Mouse (Mus musculus) neutrophil, adult 5-6 weeks (primary cell): ENCODE data around the gene Pcyt1a. TPM values are rescaled to one million over a fixed set of nuclear protein-coding genes. Genes with fewer than 3 reads are reported as not detected.

Experiments used
- ATAC-seq: fragments of 151-379, 151-347 bp; 2 replicates; pipeline ENCODE4 v1.8.0; 2017; ENCODE audit warnings: mild to moderate bottlenecking, moderate TSS enrichment; ENCODE audit not compliant: insufficient number of reproducible peaks, poor library complexity, low FRiP score, severe bottlenecking; ENCODE audit errors: extremely low read depth
- total RNA-seq: library from RNA; stranded (forward); fragments of 200-1000 nt; gene quantifications from 2 replicates; pipeline ENCODE4 v1.2.3, GENCODE M21; 2017

Pcyt1a gene
- total RNA-seq, 1 experiment from 2014 or later = 65.5 TPM

DNA sequence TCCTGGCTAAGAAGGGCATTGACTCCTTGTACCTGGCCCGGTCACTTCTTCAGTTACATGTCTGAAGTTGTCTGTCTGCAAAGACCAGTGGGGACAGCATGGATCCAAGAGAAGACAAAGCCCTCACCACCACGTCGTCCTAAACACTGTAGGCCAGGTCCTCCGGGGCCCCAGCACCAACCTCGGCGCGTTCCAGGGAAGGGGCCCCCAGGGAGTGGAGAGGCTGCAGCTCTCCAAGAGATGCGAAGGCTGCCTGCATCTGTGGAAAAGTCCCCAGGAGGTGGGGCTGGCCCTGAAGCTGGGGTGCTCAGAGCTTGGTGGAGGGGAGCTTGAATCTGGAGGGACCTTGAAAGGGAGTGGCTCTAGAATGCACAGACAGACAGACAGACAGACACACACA lies 75.6 kb downstream of the Pcyt1a start:
- ATAC-seq = no peak

DNA sequence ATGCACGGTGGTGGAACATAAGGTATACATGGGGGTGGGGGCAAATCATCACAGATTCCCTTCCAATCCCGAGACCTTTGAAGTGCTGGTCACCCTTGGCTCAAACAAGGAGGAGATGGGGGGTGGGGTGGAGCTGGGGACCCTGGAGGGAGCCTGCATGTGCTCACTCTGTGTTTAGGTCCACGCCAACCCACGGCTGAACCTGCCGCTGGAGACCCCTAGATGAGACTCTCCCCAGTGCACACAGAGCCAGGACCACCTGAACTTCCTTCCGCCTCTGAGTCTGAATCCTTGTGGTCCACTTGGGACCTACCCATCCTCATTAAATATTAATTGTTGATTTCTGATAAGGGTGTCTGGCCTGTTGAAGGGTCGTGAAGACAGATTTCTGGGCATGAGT lies 76.1 kb downstream of the Pcyt1a start:
- no peak for ATAC-seq

DNA sequence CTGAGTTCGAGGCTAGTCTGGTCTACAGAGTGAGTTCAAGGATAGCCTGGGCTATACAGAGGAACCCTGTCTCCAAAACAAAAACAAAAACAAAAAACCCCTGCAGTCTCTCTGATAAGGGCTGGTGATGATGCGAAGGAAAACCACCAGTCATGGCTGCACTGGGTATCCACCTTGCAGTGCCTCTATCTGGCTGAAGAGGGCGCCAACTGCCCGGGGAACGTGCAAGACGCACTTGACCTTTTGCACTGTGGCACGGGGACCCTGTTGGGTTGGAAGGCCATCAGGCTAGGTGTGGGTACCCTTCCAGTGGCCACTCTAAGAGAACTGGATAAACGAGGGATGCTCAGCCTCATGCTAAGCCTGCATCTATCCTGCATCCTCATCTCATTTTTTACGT lies 76.7 kb downstream of the Pcyt1a start:
- ATAC-seq = peak; percentile 75

DNA sequence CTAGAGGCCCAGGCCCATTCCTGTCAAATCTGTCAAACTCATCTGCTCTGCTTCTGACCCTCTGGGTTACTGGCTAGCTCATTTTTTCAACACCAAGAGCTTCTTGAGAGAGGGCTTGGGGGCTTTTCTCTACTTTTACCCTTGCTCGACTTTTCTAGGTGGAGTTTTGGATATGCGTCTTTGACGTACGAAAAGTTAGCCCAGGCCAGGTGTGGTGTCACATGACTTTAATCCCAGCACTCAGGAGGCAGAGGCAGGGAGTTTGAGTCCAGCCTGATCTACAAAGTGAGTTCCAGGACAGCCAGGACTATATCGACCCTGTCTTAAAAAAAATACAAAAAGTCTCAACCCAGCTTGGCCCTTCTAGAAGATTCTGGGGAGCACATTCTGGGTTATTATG lies 77.3 kb downstream of the Pcyt1a start:
- ATAC-seq = no peak

DNA sequence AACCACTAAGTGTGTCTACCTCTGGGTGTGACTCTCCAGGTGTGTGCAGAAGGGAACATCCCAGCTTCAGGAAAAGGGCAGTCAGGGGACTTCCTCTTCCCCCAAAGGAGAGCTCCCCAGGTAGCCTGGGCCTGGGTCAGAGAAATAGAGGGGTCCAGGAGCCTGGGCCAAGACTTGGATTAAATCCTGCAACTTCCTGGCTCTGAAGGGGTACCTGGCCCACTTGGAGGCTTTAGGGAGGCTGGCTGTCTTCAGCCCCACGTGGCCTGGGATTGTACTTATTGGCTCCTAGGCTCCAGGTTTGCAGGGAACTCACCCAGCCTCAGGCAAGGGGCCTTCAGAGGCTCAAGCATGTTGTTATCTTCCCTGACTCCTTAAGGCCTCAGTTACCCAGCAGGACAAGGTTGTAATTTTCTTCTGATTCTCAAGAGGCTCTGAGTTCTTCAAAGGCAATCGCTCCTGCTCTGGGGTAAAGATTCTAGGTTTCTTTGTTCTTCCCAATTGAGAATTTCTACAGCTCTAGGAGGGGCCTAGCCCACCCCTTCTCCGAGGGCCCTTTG lies 77.9 kb downstream of the Pcyt1a start:
- no peak for ATAC-seq

DNA sequence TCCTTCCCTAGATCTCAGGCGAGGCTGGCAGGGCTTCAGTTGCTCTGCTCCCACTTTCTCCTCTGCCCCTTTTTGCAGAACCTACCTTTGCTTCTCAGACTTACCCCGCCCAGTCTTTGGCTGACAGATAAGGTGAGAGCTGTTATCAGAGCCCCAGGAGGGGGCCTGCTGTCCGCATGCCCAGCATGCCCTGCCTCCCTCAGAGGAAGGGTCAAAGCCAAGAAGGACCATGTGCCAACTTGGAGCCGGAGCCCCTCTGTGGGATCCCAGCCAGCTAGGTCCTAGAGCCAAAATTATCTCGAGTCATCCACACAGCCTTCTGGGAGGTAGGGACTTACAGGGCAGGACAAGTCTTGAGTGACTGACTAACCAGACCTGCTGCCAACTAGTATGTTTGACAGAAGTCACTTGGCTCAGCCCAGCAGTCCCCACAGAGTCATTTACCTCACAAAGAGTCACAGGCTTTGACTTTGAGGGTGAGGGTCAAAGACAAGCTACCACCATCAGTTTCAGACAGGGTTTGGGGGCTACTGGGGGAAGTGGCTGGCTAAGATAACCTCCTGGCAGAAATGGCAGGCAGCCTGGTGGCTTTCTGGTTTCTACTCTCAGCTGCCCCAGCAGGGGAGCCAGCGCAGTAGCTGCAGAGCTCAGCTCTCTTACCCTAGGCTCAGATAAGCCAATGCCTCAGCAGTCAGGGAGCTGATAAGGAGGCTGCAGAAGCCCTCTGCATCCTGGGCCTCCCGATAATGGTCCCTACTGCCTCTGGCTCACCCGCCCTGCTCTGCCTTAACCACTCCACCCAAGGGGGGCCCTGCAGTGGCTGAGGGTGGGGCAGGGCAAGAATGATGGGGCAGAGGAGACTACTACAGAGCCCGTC lies 78.6 kb downstream of the Pcyt1a start:
- ATAC-seq = no peak

DNA sequence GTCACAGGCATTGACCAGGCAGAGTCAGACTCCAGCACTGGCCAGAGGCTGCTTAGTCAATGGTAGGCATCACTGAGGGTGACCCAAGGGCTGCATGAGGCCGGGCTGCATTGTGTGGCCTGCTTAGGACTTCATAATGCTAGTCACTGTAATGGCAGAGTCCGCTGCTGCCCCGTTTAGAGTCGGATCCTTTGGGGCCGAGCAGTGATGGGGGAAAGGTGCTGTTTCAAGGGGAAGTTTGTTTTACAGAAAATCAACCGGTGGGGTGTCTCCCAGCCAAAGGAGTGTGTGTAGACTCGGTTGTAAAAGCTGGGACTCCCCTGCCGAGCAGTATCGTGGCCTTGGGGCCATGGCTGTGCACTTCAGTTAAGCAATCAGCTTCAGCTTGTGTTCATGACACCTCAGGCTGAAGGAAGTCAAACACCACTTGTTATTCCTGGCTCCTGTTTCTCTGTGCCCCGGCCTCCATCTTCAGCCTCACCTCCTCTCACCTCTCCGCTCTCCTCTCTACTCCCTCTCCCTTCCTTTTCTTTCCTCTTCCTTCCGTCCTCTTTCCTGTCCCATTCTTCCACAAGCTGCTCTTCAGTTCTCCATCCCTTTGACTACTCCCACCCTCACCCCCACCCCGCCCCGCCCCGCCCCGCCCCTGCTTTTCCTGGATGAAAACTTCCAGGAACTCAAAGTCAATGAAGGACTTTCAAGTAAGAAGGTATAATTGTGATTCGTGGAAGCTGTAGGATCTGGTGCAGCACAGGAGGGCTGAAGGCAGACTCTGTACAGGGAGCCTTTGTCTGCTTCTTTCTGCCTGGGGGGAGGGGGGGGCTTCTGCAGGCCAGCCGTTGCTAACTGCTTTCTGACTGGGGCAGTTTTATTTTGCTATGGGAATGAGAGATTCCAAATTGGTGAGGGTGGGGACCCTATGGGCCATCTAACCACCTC lies 79.9 kb downstream of the Pcyt1a start:
- ATAC-seq = no peak

DNA sequence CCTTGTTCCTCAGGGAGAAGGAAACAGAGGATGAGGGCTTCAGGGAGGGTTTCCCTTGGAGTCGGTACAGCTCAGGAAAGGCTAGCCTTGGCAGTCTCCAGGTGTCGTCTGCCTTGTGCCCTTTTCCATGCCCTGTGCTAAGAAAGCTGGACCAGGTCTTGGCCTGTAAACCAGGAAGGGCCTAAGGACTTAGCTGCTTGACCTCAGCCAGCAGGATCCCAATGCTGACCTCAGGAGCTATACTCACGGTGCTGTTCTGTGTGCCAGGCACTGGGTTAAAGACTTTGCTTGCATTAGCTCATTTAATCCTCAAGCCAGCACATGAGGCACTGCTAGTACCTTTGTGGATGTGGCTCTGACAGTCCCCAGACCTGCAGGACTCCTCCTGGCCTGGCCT lies 80.6 kb downstream of the Pcyt1a start:
- no peak for ATAC-seq

DNA sequence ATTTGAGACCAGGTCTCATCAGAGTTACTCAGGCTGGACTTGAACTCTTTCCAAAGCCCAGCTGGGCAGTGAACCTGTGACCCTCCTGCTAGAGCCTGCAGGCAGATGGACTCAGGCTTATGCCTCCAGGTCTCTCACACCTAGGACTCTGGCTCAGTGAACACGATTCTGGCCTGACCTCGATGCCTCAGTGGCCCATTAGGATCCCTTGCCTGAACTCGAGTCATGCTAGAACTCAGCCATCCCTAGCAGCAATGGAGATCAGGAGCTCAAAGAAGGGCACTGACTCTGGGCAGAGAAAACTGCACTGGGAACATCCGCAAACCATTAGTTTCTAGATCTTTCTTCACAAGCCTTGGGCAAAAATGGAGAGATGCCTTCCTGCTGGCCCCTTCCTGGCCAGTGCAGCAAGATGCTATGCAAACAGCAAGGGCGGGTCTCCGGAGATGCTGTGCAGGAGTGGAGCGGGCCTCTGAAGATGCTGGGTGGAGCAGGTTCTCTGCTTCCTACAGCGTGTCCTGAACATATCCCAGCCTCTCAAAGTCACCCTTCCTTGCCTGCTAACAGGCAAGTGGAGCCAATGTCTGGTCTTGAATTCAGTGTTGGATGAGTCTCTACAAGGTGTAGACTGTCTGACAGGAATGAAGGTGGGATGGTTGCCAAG lies 81.2 kb downstream of the Pcyt1a start:
- ATAC-seq = no peak

DNA sequence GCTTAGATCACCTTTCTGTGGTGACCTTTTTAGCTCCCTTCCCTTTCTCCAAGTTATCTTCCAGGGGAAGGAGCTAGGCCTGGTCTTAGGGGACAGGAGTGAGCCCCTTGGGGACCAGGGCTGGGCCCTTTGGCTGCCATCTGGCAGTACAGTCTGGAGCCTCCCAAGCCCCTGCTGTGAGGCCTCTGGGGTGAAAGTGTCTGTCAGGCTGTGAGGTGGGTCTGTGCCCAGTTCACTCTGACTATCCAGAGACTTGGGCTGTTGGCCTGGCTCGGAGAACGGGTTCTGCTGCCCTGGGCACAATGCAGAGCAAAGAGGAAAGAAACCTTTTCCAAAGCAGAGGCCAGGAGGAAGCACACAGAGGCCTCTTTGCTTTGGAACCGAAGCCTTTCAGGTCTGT lies 82.2 kb downstream of the Pcyt1a start:
- no peak for ATAC-seq

DNA sequence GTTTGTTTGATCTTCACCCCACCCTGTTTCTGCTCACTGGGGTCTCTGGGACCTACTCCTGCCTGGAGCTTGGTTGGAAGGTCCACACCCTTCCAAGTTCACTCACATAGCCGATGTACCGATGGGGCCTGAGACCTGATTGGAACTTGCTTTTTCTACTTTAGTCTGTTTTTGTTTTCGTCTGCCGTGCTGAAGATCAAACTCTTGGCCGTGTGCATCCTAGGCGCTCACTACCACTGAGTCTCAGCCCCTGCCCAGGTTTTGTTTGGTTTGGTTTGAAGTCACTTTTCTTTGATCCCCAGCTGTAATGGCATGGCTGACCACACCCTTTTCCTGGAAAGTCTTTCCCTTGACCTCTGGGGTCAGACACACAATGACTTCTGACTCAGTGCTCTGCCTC lies 82.7 kb downstream of the Pcyt1a start:
- ATAC-seq = no peak

DNA sequence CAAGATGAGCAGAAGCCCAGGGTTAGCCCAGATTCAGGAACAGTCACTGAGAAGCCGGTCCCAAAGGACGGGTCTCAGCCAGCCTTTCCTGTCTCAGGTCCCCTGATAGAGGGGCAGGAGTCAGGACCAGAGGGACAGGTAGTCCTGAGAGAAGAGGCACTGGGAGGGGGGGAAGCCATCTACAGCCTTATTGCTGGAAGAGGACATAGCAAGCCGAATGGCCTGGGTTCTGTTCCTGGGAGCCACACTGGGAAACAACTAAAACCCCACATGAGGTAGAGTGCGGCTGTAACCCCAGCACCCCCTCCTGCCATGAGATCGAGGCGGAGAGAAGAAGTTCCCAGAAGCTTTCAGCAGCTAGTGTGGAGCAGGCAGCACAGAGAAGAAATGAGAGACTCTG lies 83.2 kb downstream of the Pcyt1a start:
- ATAC-seq = no peak

DNA sequence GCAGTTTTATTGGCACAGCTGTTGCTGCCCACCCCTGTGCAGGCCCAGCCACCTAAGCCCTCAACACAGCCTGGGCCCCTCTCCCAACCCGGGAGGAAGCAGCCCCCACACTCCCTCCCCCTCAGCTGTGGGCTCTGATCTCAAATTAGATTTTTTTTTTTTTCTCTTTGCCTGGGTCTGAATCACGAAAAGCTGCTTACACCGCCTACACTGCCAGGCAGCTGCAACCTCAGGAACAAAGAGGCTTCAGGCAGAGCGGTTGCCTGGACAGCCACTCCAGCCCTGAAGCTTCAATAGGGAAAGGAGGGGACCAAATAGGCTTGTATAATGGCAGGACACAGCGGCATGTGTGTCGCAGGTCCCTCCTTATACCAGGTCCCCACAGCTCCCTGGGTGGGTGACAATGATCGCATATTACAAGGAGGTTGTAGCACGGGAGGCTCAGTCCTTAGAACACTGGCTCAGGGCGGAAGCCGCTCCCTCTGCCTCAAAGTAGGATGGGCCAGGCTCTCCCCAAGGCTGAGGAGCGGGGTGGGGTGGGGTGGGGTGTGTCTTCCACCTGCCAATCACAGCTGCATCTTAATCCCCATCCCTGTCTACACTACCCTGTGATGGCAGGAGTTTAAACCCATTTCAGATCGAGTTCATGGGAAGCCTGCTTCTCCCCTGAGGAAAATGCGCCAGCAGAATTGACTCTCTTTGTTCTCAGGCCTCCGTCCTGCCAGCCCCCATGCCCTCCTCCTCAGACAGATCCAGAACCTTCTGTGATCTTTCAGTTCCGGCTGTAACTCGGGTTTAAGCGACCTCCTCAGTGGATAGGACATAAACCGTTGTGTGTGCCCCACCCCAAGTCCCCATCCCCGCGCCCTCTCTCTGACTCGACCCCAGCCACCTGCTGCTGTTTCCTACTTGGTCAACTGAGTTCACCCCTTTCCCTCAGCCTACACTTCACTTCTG lies 85.6 kb downstream of the Pcyt1a start:
- no peak for ATAC-seq

DNA sequence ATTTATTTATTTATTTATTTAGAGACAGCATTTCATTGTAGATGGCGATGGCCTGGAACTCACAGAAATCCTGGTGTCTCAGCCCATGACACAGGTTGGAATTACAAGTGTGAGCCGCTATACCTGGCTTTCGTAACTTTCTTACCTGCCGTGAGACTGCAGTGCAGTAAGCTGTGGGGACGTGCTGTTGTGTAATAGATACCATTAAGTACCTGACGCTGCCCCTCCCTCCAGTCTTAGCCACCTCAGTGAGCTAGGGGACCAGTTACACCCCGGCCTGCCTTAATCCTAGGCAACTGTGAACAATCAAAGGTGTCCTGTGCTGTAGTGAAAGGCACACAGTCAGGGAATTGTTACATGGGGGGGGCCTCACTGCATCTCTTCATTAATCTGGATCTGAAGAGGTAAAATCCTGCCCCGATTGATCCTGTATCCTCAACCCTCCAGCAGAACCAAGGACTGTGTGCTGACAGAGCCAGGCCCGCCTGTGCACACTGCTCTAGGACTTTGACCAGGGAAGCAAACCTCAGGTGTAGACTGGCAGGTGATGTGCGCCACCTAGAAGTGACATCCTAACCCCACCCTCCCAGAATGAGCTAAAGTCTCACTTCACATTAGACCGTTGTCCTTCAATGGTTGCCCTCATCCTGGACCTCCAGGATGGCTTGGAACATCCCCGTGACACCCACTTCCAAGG lies 87.2 kb downstream of the Pcyt1a start:
- ATAC-seq = no peak

DNA sequence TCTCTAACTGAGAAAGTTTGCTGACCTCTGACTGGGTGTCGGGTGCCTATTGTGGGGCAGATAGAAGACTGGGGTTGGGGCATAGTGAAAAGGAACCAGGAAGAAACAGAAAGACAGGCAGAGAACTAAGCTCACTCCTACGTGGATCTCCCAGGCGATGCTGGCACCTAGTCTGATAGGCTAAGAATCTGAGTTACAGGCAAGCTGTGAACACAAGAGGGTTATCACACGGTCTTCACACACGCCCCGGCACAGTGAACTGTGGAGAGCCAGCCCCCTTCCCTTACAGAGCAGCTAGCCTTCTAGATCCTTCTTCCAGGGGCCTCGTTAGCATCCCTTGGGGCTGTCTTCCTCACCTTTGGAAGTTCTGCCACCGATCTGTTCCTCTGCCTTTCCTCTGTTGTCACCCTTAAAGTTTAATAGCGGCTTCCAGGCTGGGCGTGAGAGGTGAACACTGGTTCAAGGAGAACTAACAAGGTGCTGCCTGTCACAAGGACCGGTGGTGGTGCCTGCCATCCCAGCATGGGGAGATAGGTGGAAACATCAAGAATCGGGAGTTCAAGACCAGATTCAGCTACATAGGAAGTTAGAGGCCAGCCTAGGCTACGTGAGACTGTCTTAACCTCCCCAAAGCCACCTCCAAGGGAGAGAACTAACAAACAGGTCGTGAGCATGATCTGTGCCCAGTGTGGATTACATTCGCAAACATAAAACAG lies 89.1 kb downstream of the Pcyt1a start:
- ATAC-seq = no peak

DNA sequence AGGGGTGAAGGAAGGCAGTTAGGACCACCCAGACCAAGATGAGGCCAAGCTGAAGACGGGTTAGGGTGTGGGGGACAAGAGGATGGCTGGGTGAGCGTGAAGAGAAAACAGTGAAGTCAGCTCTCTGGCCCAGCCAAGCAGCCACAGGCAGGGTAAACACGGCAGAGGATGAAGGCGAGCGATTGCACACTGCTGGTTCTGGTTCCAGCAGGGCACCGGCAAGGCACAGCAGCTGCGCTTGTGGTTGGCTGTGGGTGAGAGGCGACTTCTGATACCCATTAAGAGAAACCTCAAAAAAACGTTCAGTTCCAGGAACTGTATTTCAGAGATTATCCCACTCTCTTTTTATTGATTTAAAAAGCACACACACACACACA lies 89.6 kb downstream of the Pcyt1a start:
- peak; percentile 53; the same call in 1 of the 2 replicates for ATAC-seq

DNA sequence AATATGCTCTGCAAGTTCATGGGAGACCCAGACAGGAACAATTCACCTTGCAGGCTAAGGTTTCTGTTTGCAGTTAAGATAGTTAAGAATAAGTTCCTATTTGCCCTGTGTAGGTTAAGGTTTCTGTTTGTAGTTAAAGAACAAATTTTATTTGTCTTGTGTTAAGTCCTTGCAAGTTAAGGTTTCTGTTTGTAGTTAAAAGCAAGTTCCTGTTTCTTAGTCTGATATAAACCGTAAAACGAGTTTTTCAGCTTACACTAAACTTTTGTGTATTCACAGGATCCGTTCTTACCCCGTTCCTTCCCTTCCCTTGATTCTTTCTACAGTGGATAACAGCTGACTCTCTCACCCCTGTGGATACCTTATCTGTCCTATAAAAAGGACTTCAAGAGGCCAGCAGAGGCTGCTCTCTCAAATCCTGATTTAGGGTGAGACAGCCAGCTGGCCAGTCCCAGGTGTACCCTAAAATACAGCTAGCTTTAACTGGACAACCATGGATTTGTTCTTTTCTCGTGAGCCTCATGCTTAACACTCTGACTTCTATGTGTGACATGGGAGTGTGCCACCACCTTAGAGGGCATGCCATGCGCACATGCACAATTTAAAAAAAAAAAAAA lies 92.0 kb downstream of the Pcyt1a start:
- no peak for ATAC-seq
